Mouse (Mus musculus) layer of hippocampus, adult 18-20 months (tissue): Measurements from ENCODE around the gene Fam129c. TPM values are rescaled to one million over a fixed set of nuclear protein-coding genes. Genes with fewer than 3 reads are reported as not detected.

Experiments
- DNase-seq, 2 experiments: peaks; one replicate each; pipeline ENCODE4 v3.0.0; 2022; ENCODE audit warnings: low spot score in 2 of 2
- microRNA-seq, 2 experiments: library from miRNA; unstranded; fragments of <30 nt; microRNA quantifications; one replicate each; pipeline ENCODE4 v1.2.0; 2021
- total RNA-seq, 2 experiments: library from RNA; stranded (reverse); gene quantifications; 2 replicates each; pipeline ENCODE4 v1.2.3; 2021

The Fam129c gene
- total RNA-seq, 2 experiments from 2014 or later = 2.5 to 3.1 TPM

DNA sequence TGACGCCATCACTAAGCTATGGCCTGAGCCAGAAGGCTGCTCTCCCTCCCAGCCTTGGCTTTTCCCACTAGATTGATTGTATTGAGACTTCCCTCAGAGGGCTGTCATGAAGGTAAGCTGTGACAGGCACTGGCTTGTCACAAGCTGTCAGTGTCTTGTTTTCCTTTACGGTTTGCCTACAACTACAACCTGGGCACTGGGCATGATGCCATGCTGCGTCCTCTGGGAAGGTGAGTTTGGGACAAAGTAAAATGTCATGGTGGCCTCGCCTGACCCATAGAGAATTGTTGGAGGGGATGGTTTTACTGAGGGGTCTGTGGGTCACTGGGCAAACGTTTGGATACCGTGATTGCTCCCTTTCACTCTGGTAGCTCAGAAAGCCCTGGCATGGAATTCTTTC is 40.9 kb downstream of the Fam129c start:
- no peak for DNase-seq

DNA sequence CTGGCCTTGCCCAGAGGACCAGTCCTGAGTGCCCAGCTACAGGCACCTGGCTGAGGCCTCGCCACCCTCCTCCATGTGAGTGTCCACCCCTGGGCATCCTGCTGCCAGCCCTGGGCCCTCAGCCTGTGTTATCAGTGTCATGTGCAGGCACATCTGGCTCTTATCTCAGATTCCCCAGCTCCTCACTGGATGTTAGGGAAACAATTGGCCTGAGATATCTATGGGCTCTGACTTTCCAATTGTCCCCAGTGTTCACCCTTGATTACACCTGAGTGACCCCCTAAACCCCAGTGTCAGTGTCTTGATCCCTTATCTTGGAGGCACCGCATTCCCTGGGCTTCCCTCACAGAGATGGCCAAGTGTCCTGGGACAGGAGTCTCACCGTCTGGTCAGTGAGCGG is 41.9 kb downstream of the Fam129c start:
- DNase-seq = no peak

GRCm38 (mm10) chr8:71645510-71645909 is 48.1 kb downstream of the Fam129c start:
- no peak for DNase-seq

DNA sequence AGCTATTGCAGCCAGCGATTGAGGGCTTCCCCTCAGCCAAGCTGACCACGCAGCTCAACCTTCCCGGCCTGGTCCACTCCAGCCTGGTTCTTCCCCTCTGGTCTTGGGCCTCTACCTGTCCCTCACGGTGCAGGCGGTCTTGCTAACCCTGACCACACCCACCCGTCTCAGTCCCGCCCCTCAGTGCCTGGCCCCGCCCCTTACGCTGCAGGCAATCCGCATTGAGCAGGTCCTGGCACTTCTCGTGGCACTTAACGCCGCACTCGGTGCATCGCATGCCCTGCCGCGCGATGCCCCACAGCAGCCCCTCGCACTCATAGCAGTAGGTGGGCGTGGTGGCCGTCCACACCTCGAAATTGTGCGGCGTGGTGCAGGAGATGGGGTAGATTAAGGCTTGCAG is 57.2 kb downstream of the Fam129c start:
- DNase-seq = no peak

Small RNAs within 50 kb of the gene (microRNA-seq; reads per million reads assigned to microRNA genes)
- 28.4 to 29.1 reads per million in 2 experiments for gene Mir6769b

Other genes starting within 250 kb of the Fam129c start
- 100 to 1,000 TPM; 111 to 127 TPM for gene Use1, start 230.8 kb upstream of the Fam129c start, total RNA-seq
- gene Ocel1, start 226.3 kb upstream of the Fam129c start, total RNA-seq = 10 to 100 TPM; 14.3 to 17.9 TPM
- gene Nr2f6, start 215.7 kb upstream of the Fam129c start, total RNA-seq = 10 to 100 TPM; 44.6 to 46.5 TPM
- gene Ushbp1, start 201.8 kb upstream of the Fam129c start, total RNA-seq = 1 to 10 TPM; 3.3 TPM
- gene Babam1, start 200.8 kb upstream of the Fam129c start, total RNA-seq = 100 to 1,000 TPM in 1 of 2 experiments, 10 to 100 TPM in 1; 94.1 to 103 TPM
- gene Ankle1, start 191.6 kb upstream of the Fam129c start, total RNA-seq = under 1 TPM; 0.22 to 0.25 TPM
- 100 to 1,000 TPM; 287 to 312 TPM for gene Abhd8, start 134.0 kb upstream of the Fam129c start, total RNA-seq
- 10 to 100 TPM; 48.1 to 48.9 TPM for gene Mrpl34, start 132.7 kb upstream of the Fam129c start, total RNA-seq
- 10 to 100 TPM; 82.5 to 91.6 TPM for gene Dda1, start 128.4 kb upstream of the Fam129c start, total RNA-seq
- 10 to 100 TPM; 48.4 to 49.2 TPM for gene Ano8, start 111.7 kb upstream of the Fam129c start, total RNA-seq
- gene Gtpbp3, start 109.5 kb upstream of the Fam129c start, total RNA-seq = 10 to 100 TPM; 30.4 to 36.1 TPM
- 1 to 10 TPM; 7.4 to 7.9 TPM for gene Plvap, start 85.9 kb upstream of the Fam129c start, total RNA-seq
- gene Ccdc194, start 71.9 kb upstream of the Fam129c start, total RNA-seq = not detected
- 1 to 10 TPM; 3.8 to 5.4 TPM for gene Bst2, start 60.2 kb upstream of the Fam129c start, total RNA-seq
- gene Mvb12a, start 54.7 kb upstream of the Fam129c start, total RNA-seq = 10 to 100 TPM; 29.9 to 37.9 TPM
- under 1 TPM in 1 of 2 experiments, not detected in 1; 0.20 TPM for gene Tmem221, start 38.8 kb upstream of the Fam129c start, total RNA-seq
- gene Nxnl1, start 31.0 kb upstream of the Fam129c start, total RNA-seq = under 1 TPM; 0.12 to 0.15 TPM
- gene Slc27a1, start 28.8 kb upstream of the Fam129c start, total RNA-seq = 100 to 1,000 TPM; 105 to 126 TPM
- gene Pgls, start 5.5 kb upstream of the Fam129c start, total RNA-seq = 10 to 100 TPM; 32.0 to 33.1 TPM
- gene Colgalt1, start 13.3 kb downstream of the Fam129c start, total RNA-seq = 10 to 100 TPM; 53.7 to 54.1 TPM
- gene Unc13a, start 74.1 kb downstream of the Fam129c start, total RNA-seq = 100 to 1,000 TPM; 226 to 246 TPM
- 1 to 10 TPM; 3.7 to 4.4 TPM for gene Jak3, start 78.6 kb downstream of the Fam129c start, total RNA-seq
- 1 to 10 TPM; 1.7 to 1.8 TPM for gene Insl3, start 91.6 kb downstream of the Fam129c start, total RNA-seq
- under 1 TPM; 0.33 to 0.59 TPM for gene B3gnt3, start 104.1 kb downstream of the Fam129c start, total RNA-seq
- gene Fcho1, start 128.1 kb downstream of the Fam129c start, total RNA-seq = 10 to 100 TPM; 94.9 to 99.9 TPM